Mouse (Mus musculus): ENCODE results near the gene Zfand3. TPM values are rescaled to one million over a fixed set of nuclear protein-coding genes. Genes with fewer than 3 reads are reported as not detected.

The Zfand3 gene
- polyA plus RNA-seq, 1 experiment, result 682 TPM

GRCm38 (mm10) chr17:30103641-30104165 lies 99.2 kb downstream of the Zfand3 start:
- H3K4me1 ChIP-seq (ENCODE audit: control insufficient read depth, insufficient read depth, low read length), result no peaks in the 10 kb centered on the region
- H3K27me3 ChIP-seq (ENCODE audit: control insufficient read depth, insufficient read depth, low read length), result no peaks in the 10 kb centered on the region
- no peak for TF ChIP-seq CTCF (IDR thresholded peaks at IDR 0.05; ENCODE audit: control insufficient read depth, insufficient read depth, insufficient replicate concordance, low read depth, low read length)
- no peak for TF ChIP-seq POLR2A (IDR thresholded peaks at IDR 0.05; ENCODE audit: control insufficient read depth, low read depth, low read length)
- no peaks in the 10 kb centered on the region for H3K36me3 ChIP-seq (ENCODE audit: control insufficient read depth, insufficient read depth, low read length)
- no peak overlapping the region for H3K4me3 ChIP-seq (ENCODE audit: control insufficient read depth, low read depth, low read length)
- H3K27ac ChIP-seq (ENCODE audit: control insufficient read depth, insufficient read depth, low read depth, low read length), result no peak overlapping the region

- Histone ChIP-seq H3K27ac (ENCODE audit: control insufficient read depth, insufficient read depth, low read depth, low read length) (no peak overlapping the region), H3K36me3 (ENCODE audit: control insufficient read depth, insufficient read depth, low read length) (no peaks in the 10 kb centered on the region), H3K27me3 (ENCODE audit: control insufficient read depth, insufficient read depth, low read length) (no peaks in the 10 kb centered on the region), H3K4me3 (ENCODE audit: control insufficient read depth, low read depth, low read length) (no peak overlapping the region), H3K4me1 (ENCODE audit: control insufficient read depth, insufficient read depth, low read length) (no peaks in the 10 kb centered on the region)
- no peak for TF ChIP-seq POLR2A (IDR thresholded peaks at IDR 0.05; ENCODE audit: control insufficient read depth, low read depth, low read length)
- TF ChIP-seq CTCF (IDR thresholded peaks at IDR 0.05; ENCODE audit: control insufficient read depth, insufficient read depth, insufficient replicate concordance, low read depth, low read length), result no peak
Measured at GRCm38 (mm10) chr17:30105369-30105768, 100.8 kb downstream of the Zfand3 start.

GRCm38 (mm10) chr17:30110678-30111077 lies 106.1 kb downstream of the Zfand3 start:
- H3K27me3 ChIP-seq (ENCODE audit: control insufficient read depth, insufficient read depth, low read length), result no peaks in the 10 kb centered on the region
- H3K27ac ChIP-seq (ENCODE audit: control insufficient read depth, insufficient read depth, low read depth, low read length), result no peak overlapping the region
- no peaks in the 10 kb centered on the region; the same call in 1 of the 2 replicates for H3K4me1 ChIP-seq (ENCODE audit: control insufficient read depth, insufficient read depth, low read length)
- H3K4me3 ChIP-seq (ENCODE audit: control insufficient read depth, low read depth, low read length), result no peak overlapping the region
- TF ChIP-seq CTCF (IDR thresholded peaks at IDR 0.05; ENCODE audit: control insufficient read depth, insufficient read depth, insufficient replicate concordance, low read depth, low read length) (no peak), POLR2A (IDR thresholded peaks at IDR 0.05; ENCODE audit: control insufficient read depth, low read depth, low read length) (no peak)
- no peaks in the 10 kb centered on the region for H3K36me3 ChIP-seq (ENCODE audit: control insufficient read depth, insufficient read depth, low read length)

- no peak overlapping the region for H3K27ac ChIP-seq (ENCODE audit: control insufficient read depth, insufficient read depth, low read depth, low read length)
- H3K4me1 ChIP-seq (ENCODE audit: control insufficient read depth, insufficient read depth, low read length), result no peaks in the 10 kb centered on the region; the same call in 1 of the 2 replicates
- H3K36me3 ChIP-seq (ENCODE audit: control insufficient read depth, insufficient read depth, low read length), result no peaks in the 10 kb centered on the region
- TF ChIP-seq CTCF (IDR thresholded peaks at IDR 0.05; ENCODE audit: control insufficient read depth, insufficient read depth, insufficient replicate concordance, low read depth, low read length) (no peak), POLR2A (IDR thresholded peaks at IDR 0.05; ENCODE audit: control insufficient read depth, low read depth, low read length) (no peak)
- H3K4me3 ChIP-seq (ENCODE audit: control insufficient read depth, low read depth, low read length), result peak overlapping the region; percentile 32; the same call in 1 of the 2 replicates
- H3K27me3 ChIP-seq (ENCODE audit: control insufficient read depth, insufficient read depth, low read length), result no peaks in the 10 kb centered on the region
Measured at GRCm38 (mm10) chr17:30111556-30111955, 107.0 kb downstream of the Zfand3 start.

- no peaks in the 10 kb centered on the region; the same call in 1 of the 2 replicates for H3K4me1 ChIP-seq (ENCODE audit: control insufficient read depth, insufficient read depth, low read length)
- peak overlapping the region; percentile 22; the same call in 1 of the 2 replicates for H3K4me3 ChIP-seq (ENCODE audit: control insufficient read depth, low read depth, low read length)
- no peaks in the 10 kb centered on the region for H3K36me3 ChIP-seq (ENCODE audit: control insufficient read depth, insufficient read depth, low read length)
- no peak overlapping the region for H3K27ac ChIP-seq (ENCODE audit: control insufficient read depth, insufficient read depth, low read depth, low read length)
- H3K27me3 ChIP-seq (ENCODE audit: control insufficient read depth, insufficient read depth, low read length), result no peaks in the 10 kb centered on the region
- TF ChIP-seq CTCF (IDR thresholded peaks at IDR 0.05; ENCODE audit: control insufficient read depth, insufficient read depth, insufficient replicate concordance, low read depth, low read length), result no peak
- TF ChIP-seq POLR2A (IDR thresholded peaks at IDR 0.05; ENCODE audit: control insufficient read depth, low read depth, low read length), result no peak
Measured at GRCm38 (mm10) chr17:30112080-30112479, 107.5 kb downstream of the Zfand3 start.

GRCm38 (mm10) chr17:30112555-30113305 lies 108.2 kb downstream of the Zfand3 start:
- H3K27ac ChIP-seq (ENCODE audit: control insufficient read depth, insufficient read depth, low read depth, low read length), result no peak overlapping the region
- no peaks in the 10 kb centered on the region; the same call in 1 of the 2 replicates for H3K4me1 ChIP-seq (ENCODE audit: control insufficient read depth, insufficient read depth, low read length)
- TF ChIP-seq CTCF (IDR thresholded peaks at IDR 0.05; ENCODE audit: control insufficient read depth, insufficient read depth, insufficient replicate concordance, low read depth, low read length), result no peak
- H3K36me3 ChIP-seq (ENCODE audit: control insufficient read depth, insufficient read depth, low read length), result no peaks in the 10 kb centered on the region
- H3K27me3 ChIP-seq (ENCODE audit: control insufficient read depth, insufficient read depth, low read length), result no peaks in the 10 kb centered on the region
- no peak overlapping the region; the same call in 1 of the 2 replicates for H3K4me3 ChIP-seq (ENCODE audit: control insufficient read depth, low read depth, low read length)

GRCm38 (mm10) chr17:30114761-30115160 lies 110.2 kb downstream of the Zfand3 start:
- no peak overlapping the region for H3K27ac ChIP-seq (ENCODE audit: control insufficient read depth, insufficient read depth, low read depth, low read length)
- H3K27me3 ChIP-seq (ENCODE audit: control insufficient read depth, insufficient read depth, low read length), result no peaks in the 10 kb centered on the region
- H3K36me3 ChIP-seq (ENCODE audit: control insufficient read depth, insufficient read depth, low read length), result no peaks in the 10 kb centered on the region
- no peak overlapping the region for H3K4me3 ChIP-seq (ENCODE audit: control insufficient read depth, low read depth, low read length)
- H3K4me1 ChIP-seq (ENCODE audit: control insufficient read depth, insufficient read depth, low read length), result no peaks in the 10 kb centered on the region; the same call in 1 of the 2 replicates
- TF ChIP-seq CTCF (IDR thresholded peaks at IDR 0.05; ENCODE audit: control insufficient read depth, insufficient read depth, insufficient replicate concordance, low read depth, low read length) (no peak), POLR2A (IDR thresholded peaks at IDR 0.05; ENCODE audit: control insufficient read depth, low read depth, low read length) (no peak)
